Mouse (Mus musculus) lung, postnatal 10 days (tissue): Measurements from ENCODE around the gene Jsrp1.

Experiments used
- DNase-seq: peaks from one replicate; pipeline ENCODE4 v3.0.0; 2021

The Jsrp1 gene

DNA sequence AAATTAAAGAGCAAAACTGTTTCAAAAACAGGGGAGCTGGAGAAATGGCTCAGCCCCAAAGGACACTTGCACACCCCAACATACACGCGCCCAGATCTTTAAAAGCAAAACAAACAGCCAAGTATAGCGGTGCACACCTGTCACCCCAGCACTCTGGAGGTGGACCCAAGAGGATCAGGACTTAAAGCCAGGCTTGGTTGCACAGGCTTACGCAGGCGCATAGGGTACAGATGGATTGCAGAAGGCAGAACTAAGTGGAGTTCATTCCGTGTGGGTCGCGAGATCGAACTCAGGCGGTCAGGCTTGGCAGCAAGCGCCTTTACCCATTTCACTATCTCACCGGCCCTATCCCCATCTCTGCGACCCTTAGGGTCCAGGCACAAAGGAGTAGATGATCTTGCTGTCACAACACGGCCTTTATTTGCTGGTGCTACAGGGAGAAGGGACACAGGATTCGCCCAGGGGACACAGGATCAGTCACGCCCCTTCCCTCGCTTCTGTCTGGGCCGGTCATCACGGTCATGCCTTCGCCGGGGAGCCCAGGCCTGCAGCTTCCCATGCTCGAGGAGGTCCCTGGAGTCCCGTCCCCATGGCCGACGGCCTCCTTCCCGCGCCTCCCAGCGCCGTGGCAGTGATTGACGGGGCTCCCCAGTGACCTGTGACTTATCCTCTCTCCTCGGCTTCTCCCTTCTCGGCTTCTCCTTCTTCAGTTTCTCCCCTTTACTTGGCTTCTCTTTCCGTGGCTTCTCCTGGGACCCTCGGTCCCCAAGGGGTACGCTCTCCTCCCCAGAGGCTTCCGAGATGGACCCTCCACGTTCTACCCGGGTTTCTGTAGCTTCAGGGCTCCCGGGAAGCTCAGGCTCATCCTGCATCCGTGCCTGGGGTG is 5.0 kb downstream of the Jsrp1 start:
- no peak for DNase-seq

DNA sequence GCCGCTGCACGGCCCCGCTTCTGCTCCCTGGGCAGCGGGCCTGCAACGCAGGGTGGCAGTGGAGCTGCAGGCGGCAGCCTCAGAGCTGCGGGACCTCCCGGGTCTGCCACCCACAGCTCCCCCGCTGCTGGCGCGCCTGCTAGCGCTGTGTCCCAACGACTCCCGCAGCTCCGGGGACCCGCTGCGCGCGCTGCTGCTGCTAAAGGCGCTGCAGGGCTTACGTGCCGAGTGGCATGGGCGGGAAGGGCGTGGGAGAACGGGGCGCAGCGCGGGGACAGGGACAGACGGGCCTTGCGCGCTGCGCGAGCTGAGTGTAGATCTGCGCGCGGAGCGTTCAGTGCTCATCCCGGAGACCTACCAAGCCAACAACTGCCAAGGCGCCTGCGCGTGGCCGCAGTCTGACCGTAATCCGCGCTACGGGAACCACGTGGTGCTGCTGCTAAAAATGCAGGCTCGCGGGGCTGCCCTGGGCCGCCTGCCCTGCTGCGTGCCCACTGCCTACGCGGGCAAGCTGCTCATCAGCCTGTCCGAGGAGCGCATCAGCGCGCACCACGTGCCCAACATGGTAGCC is 6.2 kb downstream of the Jsrp1 start:
- DNase-seq, result peak; percentile 75

DNA sequence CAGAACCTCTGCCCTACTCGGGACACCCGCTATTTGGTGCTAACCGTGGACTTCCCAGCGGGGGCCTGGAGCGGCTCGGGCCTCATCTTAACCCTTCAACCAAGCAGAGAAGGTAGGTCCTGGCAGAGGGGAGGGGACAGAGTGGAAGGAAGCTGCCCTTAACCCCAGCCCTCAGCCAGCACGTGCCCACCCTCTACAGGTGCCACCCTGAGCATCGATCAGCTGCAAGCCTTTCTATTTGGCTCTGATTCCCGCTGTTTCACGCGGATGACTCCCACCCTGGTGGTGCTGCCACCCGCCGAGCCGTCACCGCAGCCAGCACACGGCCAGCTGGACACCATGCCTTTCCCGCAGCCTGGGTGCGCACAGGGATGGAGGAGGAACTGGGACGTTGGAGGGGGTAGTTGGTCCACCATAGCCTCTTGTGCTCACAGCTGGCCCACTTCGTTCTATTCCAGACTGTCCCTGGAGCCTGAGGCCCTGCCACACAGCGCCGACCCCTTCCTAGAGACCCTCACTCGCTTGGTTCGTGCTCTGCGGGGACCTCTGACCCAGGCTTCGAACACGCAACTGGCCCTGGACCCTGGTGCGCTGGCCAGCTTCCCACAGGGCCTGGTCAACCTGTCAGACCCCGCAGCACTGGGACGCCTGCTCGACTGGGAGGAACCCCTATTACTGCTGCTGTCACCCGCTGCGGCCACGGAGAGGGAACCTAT is 6.8 kb downstream of the Jsrp1 start:
- DNase-seq, result no peak

DNA sequence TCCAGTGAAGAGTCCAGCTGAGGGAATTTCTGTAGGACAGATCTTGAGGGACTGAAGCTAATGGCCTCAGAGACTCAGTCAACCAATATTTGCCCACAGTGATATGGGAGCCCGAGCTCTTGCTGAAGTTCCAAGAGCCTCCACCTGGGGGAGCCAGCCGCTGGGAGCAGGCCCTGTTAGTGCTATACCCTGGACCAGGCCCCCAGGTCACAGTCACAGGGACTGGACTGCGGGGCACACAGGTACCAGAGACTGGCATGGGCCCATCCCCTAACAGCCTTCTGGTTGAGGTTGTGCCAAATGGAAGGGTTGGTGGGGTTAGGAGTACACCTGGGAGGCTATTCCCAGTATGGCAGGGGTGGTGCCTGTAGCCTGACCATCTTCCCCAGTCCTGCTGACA is 7.4 kb downstream of the Jsrp1 start:
- DNase-seq, result peak; percentile 83

DNA sequence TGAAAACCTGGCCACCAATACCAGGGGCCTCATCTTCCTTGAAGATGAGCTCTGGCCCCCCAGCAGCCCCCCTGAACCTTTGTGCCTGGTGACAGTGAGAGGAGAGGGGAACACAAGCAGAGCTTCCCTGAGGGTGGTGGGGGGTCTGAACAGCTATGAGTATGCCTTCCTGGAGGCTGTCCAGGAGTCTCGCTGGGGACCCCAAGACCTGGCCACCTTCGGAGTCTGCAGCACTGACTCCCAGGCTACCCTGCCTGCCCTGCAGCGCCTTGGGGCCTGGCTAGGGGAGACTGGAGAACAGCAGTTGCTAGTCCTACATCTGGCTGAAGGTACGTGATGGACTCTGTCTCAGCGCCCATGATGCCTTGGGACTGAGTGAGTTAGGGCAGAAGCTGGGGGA is 8.0 kb downstream of the Jsrp1 start:
- DNase-seq, result no peak

DNA sequence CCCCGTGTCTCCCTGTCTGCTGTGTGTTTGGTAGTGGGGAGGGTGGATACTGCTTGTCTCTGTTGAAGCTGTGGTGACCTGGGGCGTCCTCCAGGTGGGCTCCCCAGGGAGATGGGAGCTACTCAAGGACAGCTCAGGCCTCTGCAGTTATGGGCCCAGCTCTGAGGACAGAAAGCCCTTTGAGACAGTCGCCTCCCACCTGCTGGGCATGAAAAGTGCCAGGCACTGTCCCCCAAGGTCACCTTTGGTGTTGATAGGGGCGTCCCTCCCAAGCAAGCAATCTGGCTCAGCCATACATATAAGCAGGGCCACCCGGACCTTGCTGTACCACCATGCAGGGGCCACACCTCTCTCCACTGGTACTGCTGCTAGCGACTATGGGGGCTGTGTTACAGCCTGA is 8.4 kb downstream of the Jsrp1 start, which contains the start of gene Amh:
TSS of gene Amh (plus strand) at position 328 of the 400 bp plus-strand sequence.
- no peak for DNase-seq

DNA sequence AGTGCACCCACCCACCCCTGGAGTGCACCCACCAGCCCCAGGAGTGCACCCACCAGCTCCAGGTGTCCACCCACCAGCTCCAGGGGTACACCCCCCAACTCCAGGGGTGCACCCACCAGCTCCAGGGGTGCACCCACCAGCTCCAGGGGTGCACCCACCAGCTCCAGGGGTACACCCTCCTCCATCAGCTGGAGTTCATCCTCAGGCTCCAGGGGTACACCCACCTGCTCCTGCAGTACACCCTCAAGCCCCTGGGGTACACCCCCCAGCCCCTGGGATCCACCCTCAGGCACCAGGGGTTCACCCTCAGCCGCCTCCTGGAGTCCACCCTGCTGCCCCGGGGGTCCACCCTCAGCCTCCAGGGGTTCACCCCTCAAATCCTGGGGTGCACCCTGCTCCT is 9.0 kb downstream of the Jsrp1 start:
- no peak for DNase-seq

DNA sequence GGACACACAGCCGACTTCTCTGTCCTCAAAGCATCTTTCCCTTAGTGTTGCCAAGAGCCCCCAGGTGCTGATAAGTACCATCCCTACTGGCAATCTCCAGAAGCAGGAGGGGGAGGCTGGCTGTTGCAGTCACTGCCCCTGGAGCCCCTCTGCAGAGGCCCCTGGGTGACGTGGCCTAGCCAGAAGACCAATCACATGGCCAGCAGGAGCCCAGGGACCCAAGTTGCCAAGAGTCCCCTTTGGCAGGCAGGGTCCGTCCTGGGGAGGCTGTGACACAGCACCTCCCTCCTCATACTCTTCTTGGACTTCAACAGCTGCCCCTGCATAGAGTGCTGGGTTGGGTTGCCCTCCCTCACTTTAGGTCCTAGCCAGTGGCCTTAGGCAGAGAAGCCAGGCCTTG is 10.3 kb downstream of the Jsrp1 start:
- no peak for DNase-seq

DNA sequence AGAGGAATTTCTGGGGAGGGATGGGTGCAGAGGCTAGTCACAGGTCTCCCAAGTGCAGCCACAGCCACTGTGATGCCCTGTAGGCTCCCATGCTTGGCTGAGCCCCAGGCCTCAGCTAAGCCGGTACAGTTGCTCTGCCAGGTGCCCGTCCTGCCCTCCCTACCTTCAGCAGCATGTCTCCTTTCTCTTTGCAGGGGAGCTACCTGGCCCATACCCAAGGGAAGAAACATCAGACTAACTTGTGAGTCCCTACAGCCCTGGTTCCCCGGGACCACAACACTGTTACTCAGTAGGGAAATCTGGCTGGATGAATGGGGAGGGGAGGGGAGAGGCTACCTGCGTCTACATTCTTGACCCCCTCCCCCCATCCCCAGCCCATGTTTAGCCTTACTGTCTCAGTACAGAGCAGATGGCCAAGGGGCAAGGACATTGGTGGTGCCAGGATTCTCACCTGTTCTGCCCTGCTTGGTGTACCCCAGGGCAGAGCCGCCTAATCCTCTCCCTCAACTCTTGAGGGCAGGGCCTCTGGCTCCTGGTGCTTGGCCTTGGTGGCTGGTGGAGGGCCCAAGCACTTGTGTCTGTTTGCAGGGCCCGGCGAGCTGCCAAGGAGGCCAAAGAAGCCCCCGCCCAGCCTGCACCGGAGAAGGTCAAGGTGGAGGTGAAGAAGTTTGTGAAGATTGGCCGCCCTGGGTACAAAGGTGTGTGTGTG is 10.9 kb downstream of the Jsrp1 start:
- DNase-seq, result no peak

DNA sequence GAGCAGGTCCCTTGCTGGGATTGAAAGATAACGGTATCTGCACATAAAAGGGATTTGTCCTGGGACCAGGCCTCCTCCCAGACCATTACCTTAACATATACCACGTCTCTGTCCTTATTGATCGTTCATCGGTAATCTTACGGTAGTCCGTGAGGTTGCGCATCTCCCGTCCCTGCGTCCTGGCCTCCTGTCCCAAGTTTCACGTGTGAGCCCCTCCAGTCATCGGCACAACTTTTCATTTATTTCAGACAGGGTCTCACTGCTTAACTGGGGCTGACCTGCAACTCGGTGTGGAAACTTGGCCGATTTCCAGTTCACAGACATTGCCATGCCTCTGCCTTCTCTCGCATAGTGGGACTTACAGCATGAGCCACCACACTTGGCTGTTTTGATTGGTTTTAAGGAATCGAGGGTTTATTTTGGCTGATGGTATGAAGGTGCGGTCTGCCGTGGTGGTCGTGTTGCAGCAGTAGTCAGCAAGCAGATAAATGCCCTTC is 14.2 kb downstream of the Jsrp1 start:
- DNase-seq, result no peak

DNA sequence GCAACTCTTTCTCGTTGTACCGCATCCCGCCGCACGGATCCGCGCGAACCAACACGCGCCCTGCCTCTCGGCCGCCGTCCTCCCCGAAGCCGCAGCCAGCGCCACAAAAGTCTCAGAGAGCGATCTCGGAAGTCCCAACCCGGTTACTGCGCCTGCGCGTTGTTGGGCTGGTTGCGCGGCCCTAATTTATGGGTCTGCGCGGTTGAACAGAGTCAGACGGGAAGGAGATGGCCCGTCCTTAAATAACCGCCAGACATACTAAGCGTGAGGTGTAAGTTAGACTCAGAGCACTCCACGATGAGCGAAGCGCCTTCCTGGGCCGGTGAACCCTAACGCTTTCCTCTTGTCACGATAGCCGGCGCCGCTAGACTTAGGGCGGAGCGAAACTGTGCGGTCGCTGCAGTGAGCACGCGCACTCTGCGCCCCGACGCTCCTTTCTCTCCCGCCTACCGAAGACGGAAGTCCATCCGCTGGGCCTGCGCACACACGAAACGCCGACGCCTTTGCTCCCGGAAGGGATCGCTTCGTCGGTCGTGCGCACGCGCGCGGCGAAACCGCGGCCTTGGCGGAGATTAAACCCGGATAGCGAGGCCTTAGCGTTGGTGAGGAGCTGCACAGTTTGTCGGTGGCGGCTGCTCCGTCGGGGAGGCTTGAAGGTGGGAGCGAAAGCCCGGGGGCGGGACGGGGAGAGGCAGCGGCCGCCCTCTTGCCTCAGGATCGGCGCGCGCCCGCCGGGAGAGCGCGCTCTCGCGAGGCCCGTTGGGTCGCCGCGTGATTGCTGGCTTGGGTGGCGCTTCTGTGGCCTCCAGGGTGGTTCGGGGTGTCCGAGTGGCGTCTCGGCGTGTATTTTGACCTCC is 14.9 kb downstream of the Jsrp1 start, which contains the start of the genes Sf3a2 and Plekhj1:
TSS of gene Sf3a2 (plus strand) at position 49 of the 857 bp plus-strand sequence.
TSS of gene Plekhj1 (minus strand) at position 477 of the 857 bp plus-strand sequence.
- DNase-seq, result peak; percentile 97

DNA sequence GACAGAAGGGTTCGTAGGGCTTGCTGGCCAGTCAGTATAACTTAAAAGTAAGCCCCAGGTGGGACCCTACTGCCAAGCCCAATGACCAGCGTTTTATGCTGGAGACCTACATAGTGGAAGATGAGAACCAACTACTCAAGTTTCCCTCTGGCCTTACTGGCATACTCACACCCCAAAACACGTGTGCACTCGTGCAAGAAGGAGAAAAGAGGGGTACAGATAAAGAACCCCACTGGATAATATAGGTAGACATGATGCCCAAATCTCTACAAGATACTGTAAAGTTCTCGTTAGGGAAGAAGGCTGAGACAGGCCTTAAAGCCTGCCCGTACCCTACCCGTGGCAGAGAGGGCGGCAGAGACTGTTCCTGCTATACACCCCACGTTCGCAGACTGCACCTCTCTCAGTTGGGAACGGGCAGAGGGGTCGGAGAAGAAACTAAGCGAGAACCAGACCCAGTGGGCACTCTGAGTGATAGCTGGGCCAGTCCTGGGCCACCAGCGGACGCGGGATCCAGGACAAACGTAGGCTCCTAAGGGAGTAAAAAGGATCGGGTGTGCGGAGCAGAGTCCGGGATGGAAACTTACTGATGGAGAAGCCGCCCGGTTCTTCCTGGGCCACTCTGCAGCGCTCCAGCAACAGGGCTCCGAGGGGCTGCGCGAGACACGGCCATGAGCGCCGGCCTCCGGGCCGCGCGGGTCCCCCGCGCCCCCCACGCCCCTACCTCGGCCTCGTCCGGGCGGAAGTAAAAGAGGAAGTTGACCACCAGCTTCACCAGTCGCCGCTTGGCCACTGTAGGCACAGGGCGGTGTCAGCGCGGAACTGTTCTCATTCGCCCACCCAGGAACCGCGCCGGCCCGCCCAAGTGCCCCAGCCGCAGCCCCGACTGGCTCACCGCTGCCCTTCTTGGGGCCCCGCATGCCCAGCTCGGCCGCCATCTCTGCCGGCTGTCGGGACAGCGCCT is 15.8 kb downstream of the Jsrp1 start:
- DNase-seq, result no peak

DNA sequence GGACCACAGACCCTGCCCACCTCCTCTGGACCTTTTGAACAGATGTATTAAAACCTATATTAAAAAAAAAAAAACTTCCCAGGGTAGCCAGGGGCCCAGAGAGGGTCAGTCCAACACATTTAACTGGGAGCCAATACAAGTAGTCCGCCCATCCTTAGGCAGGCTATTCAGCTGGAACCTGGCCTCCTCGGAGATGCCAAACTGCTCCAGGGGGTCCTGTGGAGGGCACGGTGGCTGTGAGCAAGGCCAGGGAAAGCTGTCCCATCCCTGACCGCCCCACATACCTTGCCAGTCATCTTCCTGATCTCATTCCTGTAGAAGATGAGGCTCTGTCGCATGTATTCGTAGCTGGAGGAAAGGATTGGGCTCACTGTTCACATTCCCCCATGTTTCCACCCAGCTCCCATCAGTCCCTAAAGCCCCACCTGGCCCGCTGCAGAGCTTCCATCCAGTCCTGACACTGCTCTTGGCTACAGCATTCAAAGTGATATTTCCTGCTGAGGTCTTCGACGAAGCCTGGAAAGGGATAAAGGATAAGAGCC is 16.9 kb downstream of the Jsrp1 start:
- DNase-seq, result no peak

DNA sequence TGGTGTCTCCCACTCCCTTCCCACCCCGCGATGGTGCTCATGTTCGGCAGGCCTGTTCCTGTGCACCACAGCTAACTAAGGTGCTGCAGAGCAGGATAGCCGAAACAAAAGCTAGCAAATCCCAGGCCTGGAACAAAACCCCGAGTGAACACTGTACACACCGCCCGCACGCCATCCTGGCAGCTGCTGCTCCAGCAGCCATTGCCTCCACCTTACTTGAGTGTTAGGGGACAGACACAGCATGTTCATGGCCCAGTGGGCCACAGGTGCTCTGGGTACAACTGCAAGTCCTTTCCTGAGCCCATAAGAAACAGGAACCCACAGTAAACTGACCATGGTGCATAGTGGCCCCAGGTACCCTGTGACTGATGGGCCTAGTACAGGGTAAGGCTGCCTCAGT is 18.5 kb downstream of the Jsrp1 start:
- no peak for DNase-seq

DNA sequence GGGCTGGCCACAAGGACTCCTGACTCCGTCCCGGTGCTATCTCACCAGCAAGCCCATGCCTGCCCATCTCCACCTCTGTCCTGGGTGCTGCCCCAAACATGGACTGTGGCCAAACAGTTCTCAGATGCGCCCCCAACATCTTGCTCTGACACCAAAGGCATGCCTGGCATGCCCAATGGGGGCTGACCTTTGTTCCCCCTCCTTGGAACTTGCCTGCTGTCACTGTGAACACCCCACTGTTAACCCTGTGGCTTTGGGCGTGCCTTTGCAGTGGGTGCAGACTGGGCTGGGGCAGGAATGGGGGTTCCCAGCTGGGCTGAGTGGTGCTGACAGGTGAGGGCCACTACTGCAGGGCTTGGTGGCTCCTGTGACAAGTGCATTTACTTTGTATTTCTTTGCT is 19.5 kb downstream of the Jsrp1 start:
- DNase-seq, result no peak

DNA sequence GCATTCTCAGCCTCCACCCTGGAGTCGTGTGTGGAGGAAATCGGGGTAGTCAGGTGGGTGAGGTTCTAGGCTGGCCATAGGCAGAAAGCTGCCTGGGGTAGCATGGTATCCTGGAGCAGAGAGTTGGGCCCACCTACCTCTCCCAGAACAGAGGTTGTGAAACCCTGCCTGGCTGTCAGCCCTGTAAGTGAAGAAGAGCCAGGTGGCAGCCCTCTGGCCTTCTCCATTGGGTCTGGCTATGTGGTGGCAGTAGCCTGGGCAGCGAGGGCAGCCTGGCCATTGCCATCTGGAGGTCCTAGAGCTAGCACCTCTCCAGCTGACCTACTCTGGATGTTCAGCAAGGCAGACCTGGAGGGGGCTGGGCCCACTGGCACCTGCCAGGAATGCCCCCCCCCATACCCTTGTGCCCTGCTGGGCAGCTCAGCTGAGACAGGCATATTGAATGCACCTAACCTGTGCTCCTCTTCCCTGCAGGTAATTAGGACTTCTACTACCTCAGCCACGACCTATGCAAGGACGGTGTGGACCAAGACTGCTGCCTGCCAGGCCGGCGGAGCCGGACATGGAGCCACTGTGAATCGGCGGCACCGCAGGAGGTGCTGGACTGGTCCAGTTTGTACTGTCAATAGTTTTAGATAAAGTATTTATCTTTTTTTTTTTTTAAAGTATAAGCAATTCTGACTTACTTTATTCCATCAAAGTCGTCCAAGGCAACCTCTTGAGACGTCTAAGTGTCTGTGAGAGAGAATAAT is 20.1 kb downstream of the Jsrp1 start:
- no peak for DNase-seq

DNA sequence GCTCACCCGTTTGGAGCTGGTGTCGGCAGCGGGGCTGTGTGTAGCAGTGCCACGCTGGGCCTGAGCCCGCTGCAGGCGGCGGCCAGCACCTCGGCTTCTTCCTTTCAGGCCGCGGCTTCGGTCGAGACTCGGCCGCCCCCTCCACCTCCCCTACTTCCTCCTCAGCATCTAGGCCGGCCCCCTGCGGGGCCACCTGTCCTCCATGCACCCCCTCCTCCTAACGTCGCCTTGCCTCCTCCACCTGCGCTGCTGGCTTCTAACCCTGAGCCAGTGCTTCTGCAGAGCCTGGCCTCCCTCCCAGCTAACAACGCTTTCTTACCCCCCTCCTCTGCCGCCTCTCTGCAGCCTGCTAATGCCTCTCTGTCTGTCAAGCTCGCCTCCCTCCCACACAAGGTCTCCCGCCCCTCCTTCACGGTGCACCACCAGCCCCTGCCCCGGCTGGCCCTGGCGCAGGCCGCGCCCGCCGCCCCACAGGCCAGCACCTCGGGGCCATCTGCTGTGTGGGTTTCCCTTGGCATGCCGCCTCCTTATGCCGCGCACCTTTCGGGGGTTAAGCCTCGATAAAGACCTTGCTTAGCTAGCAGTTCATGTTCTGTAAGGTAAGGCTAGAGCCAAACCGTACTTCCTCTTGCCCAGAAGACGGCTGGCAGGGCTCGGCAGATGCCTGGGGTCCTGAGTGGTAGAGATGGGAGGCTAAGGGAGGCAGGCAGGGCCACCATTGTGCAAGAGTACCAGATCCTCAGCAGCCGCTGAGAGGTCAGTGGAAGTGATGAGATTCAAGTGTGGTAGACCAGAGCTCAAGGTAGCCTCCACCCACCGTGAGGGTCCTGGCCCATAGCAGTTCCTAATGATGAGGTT is 20.9 kb downstream of the Jsrp1 start:
- no peak for DNase-seq

DNA sequence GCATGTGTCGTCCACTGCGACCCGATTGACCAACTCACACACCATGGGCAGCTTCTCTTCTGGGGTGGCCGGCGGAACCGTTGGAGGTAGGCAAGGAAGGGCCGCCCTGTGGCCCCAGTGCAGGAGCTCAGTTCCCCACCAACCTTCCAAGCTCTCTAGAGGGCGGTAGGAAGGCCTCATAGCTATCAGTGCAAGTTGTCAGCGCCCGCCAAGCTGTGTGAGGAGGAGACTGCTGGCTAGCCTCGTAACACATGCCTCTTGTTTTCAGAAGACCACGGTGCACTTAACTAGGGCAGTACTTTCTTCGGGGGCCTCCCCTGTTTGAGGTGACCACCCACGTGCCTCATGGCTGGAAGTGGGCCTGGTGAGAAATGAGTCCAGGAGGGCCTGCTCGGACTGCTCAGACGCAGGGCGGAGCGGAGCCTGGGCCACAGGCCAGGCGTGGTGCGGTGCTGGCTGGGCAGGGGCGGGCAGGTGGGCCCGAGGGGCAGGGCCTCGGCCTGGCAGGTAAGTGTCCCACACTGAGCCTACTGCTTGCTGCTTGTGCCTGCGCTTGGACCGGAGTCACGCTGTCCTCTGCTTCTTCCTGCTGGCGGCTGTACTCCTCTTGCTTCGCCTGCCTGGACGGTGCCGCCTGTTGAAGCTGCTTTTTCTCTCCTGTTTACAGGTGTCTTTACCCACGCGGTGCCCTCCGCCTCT is 21.7 kb downstream of the Jsrp1 start:
- no peak for DNase-seq
